Mouse (Mus musculus) fat pad, adult 2 months (tissue): Measurements from ENCODE around the gene Agxt2.

Experiments used
- DNase-seq: peaks from one replicate; pipeline ENCODE4 v3.0.0-alpha.2; 2011; ENCODE audit warnings: low read depth, low spot score; ENCODE audit errors: extremely low read depth

Gene Agxt2

GRCm38 (mm10) chr15:10358039-10358948, at the start of gene Agxt2:
Gene Agxt2 (plus strand): TSS chr15:10358532.
- DNase-seq, result no peak

DNA sequence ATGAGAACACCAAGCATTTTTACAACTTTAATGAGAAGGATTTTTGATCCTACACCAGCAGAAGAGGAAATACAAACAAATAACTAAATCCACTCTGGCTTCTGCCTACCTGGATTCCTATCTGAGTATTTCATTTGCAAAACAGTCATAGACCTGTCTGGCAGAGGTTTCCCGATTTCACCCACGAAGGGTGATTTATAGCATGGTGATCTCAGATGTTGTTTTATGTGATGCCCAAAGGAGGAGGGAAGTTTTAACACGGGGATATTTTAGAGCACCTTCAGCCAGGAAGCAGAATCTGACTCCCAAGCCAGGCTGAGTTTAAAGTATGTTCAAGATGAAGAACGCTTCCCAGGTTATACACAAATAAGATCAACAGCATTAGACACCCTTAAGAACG, 46.5 kb upstream of the Agxt2 start:
- peak; percentile 76 for DNase-seq

GRCm38 (mm10) chr15:10313522-10314455, 44.5 kb upstream of the Agxt2 start:
- DNase-seq, result no peak

- DNase-seq, result no peak
Measured at GRCm38 (mm10) chr15:10325080-10325479, 33.3 kb upstream of the Agxt2 start, which contains the start of gene Gm21973. Gene Gm21973 (plus strand): TSS chr15:10325380.

GRCm38 (mm10) chr15:10330626-10331025, 27.7 kb upstream of the Agxt2 start:
- DNase-seq, result no peak

DNA sequence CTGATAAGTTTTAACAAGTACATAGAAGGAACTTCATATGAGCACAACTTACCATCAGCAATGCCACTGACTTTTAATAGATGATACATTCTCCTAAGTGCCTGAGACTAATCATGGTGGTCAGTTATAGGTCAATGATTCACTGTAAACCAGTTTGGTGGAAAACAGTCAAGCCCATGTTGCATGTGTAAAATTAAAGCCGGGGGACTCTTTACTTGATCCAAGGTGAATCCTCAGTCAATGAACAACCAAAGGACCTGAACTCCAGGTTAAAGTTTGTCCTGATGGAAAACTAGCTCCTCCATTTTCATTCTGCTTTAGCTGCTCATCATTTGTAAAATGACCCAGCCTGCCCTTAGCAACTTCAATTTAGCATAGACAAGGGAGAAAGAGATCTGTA, 25.8 kb upstream of the Agxt2 start:
- no peak for DNase-seq

DNA sequence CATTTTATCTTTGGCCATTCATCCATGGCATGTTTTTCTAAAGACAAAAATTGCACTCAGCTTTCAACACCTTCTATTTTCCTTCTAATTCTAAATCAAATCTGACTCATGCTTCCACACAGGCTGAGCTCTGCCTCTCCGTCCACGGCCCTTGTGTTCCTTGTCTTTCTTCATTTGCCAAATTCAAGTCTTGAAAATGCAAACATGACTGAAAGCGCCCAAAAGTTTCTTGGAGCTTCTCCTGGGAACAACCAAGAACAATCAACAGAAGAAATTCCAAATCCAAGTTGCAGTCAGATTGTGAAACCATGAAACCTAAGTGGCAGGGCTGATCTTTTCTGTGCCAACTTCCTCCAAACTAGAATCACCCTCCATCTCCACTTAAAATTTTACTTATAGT, 19.7 kb upstream of the Agxt2 start:
- no peak for DNase-seq

- no peak for DNase-seq
Measured at GRCm38 (mm10) chr15:10347044-10347443, 11.3 kb upstream of the Agxt2 start.

- DNase-seq, result no peak
Measured at GRCm38 (mm10) chr15:10366331-10366730, 8.0 kb downstream of the Agxt2 start.

DNA sequence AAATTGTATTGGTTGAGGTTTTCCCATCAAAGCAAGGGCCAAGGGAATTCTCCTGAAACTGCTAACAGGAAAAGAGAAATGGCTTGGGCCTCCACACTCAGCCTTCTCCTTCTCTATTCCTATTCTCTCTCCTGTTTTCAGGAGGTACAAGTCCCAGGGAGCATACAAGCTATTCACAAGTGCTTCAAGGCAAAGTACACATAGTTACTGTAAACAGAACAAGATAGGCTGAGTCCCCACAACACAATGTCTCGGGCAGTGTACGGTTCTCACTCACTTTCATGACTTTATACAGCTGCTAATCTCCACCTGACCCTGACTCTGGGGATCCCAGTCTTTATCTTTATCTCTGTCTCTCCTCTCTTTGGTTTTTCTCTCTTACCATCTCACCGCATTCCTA, 17.1 kb downstream of the Agxt2 start:
- no peak for DNase-seq

DNA sequence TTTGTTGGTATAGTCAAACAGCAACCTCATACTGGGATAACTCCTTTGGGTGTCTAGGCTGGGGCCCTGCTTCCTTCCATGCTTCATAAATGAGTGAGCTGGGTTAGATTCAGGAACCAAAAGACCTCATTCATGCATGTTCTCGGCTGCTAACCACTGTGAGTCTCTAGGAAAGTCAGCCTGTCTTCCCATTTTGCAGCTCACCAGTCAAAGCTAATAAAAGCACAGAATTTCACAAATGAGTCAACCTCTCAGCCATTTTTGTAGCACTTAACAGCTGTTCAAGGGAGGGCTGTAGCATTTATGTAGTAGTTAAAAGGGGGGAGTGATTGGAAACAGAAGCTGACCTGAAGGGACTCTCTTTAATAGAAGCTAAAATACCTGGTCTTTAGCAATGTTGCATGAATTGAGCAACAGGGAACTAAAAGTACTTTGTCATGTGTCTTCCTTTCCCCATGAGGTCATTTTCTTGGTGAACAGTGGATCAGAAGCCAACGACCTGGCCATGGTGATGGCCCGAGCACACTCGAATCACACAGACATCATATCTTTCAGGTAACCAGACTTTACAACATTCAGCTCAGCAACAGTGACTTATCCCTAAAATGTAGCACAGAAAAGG, 20.1 kb downstream of the Agxt2 start:
- no peak for DNase-seq

- no peak for DNase-seq
Measured at GRCm38 (mm10) chr15:10379757-10380458, 21.6 kb downstream of the Agxt2 start.

DNA sequence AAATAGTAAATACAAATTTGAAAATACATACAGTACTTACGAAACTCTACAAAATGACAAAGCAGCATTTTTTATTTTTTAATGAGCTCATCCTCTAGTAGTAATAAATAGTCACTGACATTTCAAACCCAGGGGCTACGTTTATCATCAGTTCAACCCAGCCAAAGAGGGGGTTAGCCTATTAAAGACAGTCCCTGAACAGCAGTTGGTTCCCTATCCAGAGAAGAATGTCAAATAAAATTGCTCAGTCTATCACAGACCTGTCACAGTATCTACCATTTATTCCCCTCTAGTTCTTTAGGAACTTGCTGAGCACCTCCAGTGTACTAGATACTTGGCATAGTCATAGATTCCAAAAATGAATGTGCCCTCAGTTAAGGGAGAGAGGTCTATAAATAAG, 28.9 kb downstream of the Agxt2 start:
- DNase-seq, result no peak

DNA sequence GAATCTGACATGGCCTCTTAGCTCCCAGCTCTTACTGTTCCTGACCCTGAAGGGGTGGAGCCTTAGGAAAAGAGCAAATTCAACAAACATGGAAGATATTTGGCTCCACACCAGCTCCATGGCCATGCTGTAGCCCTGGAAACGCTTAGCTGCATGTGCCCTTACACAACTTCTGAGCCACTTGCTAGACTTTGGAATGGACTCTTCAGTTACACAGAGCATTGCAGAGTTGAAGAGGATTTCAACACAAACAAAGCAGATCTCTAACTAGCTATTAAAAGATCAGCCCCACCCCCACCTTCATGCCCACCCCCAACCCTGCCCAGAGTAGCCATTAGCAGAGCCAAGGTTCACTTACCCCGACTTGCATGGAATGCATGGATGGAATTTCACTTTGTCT, 41.5 kb downstream of the Agxt2 start:
- DNase-seq, result no peak

GRCm38 (mm10) chr15:10400415-10400814, 42.1 kb downstream of the Agxt2 start:
- DNase-seq, result no peak

DNA sequence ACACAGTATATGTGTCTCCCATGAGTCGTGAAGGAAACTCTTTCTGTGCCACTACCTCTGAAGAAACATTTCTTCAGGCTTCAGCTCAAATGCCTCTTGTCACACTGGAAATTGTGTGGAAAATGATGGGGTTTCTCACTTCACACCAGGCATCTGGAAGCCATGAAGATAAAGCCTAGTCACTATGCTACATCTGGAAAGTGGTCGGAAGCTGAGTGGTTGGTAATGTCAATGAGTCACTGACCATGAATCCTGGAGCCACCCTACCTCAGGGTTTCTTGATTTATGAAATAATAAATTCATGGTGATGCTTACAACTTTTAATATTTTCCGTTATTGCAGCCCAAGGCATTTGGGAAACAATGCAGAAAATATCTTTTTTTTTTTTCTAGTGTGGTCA, 51.5 kb downstream of the Agxt2 start:
- DNase-seq, result no peak

DNA sequence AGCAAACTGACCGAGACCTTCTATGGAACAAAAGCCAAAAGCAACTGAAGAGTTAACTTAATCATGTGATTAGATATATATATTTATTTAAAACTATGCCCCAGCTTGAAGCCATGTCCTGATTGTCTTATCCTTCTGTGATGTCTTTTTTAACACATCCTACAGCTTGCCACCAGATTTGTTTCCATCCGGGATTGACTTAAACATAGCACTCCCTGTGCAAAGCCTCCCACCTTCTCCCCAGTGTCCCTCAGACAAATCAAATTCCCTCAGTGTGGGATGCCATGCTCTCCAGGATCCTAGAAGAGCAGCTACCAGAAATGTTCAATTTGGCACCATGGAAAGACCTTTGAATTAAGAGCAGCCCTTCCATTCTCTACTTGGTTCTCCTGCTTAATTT, 52.5 kb downstream of the Agxt2 start:
- DNase-seq, result no peak

GRCm38 (mm10) chr15:10413656-10414055, 55.3 kb downstream of the Agxt2 start:
- peak; percentile 5 for DNase-seq

DNA sequence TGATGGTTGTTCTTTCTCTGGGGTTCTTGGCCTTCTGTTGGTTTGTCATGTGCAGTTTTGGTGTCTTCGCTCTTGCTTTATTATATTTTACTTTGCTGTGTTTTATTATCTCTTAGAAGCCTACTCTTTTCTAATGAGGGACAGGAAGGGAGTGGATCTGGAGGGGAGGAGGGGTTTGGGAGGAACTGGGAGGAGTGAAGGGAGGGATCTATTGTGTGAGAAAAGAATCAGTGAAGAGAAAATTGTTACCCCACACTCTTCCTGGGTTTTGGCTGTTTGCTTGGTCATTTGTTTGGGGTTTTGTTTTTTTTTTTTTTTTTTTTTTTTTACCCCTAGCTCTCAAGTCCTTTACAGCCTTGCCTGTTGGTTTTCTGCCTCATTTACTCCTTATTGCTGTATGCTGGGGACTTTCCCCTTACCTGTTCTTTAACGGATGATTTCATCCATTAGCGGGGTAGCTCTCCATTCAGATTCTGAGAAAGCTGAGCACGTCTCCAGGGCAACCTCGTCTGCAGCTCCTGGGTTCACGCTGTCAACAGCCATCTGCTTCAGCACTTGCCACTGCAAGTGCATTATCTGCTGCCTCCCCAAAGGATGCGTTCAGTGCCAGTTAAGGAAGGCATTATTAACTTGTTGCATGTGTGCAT, 62.9 kb downstream of the Agxt2 start:
- no peak for DNase-seq

DNA sequence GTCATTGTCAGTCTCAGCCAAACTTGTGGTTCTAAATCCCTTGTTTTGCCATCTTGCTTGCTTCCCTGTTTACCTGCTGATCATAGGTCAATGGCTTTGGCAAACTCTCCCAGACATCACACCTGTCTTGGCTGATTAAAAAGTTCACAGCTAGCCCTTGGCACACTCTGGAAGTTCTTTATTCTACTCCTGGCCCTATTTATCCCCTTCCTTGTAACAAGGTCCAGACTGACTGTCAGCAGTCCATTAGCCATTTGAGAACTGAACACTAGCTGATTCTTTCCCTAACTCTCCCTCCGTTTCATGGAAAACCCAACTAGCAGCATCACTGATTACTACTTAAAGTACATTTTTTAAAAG, 63.4 kb downstream of the Agxt2 start:
- DNase-seq, result no peak
